Mouse (Mus musculus): ENCODE measurements around the gene Dgkd. TPM values are rescaled to one million over a fixed set of nuclear protein-coding genes. Genes with fewer than 3 reads are reported as not detected.
A peak's percentile ranks its signal among the peaks of the same experiment; 100 is the strongest.

Dgkd gene
- 40.4 and 42.8 TPM in 2 replicates for polyA plus RNA-seq (2015; fragmentation: Nextera tagmentation; extraction: Ambion mirVana)

DNA sequence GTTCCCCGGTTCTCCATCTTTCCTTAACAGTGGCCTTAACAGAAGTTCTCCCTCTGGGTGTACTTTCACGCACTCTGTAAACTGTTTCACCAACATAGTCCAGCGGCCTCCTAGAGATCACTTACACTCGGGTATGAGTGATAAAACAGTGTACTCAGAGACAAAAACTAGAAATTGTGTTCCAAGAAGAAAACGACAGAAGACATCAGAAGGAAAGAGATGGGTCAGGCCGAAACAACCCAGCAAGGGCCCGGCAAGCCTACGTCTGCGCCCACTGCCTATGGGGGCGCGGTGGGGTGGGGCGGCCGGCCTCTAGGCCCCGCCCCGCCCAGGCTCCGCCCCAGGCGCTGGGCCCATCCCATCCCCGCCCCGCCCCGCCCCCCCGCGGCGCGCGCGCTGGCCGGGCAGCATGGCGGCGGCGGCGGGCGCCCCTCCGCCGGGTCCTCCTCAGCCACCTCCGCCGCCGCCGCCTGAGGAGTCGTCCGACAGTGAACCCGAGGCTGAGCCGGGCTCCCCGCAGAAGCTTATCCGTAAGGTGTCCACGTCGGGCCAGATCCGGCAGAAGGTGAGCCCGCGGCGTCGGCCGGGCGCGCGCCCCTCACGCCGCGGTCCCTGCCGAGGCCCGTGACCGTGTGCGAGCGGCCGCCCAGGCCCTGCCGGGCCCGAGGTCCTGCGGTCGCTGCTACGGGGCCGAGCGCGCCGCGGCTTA, at the start of gene Dgkd:
Gene Dgkd (plus strand): TSS at position 396 of the 709 bp plus-strand sequence.
- Histone ChIP-seq H3K27ac (ENCODE audit: low read depth, low read length) (peak within 1 kb of the TSS; percentile 71), H3K9me3 (ENCODE audit: control insufficient read depth, low read length) (no peaks in the 10 kb centered on the region), H3K9ac (ENCODE audit: low read depth, low read length) (peak within 1 kb of the TSS; percentile 87), H3K36me3 (ENCODE audit: control insufficient read depth, insufficient read depth, low read length) (no peaks in the 10 kb centered on the region), H3K4me1 (ENCODE audit: control insufficient read depth, insufficient read depth, low read depth, low read length) (peaks cover 22% of the 10 kb centered on the region), H3K4me3 (ENCODE audit: low read length) (peak within 1 kb of the TSS; percentile 71), H3K4me2 (ENCODE audit: low read length) (peak within 1 kb of the TSS; percentile 95), H3K27me3 (replicated peaks; ENCODE audit: control insufficient read depth, insufficient read depth, low read length) (no peaks in the 10 kb centered on the region)
- WGBS, result 1% methylated on average over 27 of the region's 74 CpGs
- ATAC-seq, result peak; percentile 93

DNA sequence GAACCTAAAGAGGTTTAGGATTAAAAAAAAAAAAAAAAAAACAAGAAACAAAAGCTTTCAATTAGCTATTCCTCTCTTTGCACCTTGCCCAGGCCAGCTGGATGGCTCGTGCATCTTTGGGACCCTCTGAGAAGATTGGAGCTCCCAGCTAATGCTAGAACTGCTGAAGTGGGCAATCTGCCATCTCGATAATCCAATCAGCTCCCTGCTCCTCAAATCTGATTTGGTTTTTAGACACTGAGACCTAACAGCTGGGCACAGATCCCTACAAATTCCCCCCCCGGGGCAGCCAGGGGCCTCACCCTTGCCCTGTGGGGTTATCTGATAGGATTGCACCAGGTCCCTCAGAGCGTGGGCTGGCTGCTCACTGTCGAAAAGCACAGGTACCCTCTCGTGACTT, 49.5 kb upstream of the Dgkd start, which contains the start of gene Sag:
Gene Sag (plus strand): TSS at position 105 of the 400 bp plus-strand sequence.
- WGBS, result 83% methylated on average over 6 of the region's 6 CpGs

DNA sequence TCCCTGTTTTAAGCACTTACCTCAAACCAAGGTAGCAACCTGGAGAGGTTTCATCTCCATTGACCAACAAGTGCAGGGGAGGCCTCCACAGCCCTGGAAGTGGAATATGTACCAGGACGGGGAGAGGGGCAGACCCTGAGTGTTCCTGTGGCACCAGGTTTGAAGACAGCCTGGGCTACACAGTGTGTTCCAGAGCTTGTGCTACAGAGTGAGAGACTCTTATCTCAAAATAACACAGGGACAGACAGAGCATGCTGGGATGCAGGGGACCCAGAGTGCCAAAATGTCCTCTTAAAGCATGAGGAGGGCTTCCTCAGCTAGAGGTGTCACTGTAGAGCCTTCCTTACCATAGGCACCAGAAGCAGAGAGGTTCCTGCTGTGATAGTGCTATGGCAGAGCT, 45.3 kb upstream of the Dgkd start:
- Histone ChIP-seq H3K9me3 (ENCODE audit: control insufficient read depth, low read length) (no peaks in the 10 kb centered on the region), H3K4me3 (ENCODE audit: low read length) (no peak overlapping the region), H3K27ac (ENCODE audit: low read depth, low read length) (no peak overlapping the region), H3K9ac (ENCODE audit: low read depth, low read length) (no peak overlapping the region), H3K4me1 (ENCODE audit: control insufficient read depth, insufficient read depth, low read depth, low read length) (no peaks in the 10 kb centered on the region), H3K36me3 (ENCODE audit: control insufficient read depth, insufficient read depth, low read length) (no peaks in the 10 kb centered on the region), H3K4me2 (ENCODE audit: low read length) (no peak overlapping the region), H3K27me3 (replicated peaks; ENCODE audit: control insufficient read depth, insufficient read depth, low read length) (no peaks in the 10 kb centered on the region)
- no peak for ATAC-seq
- 100% methylated on average over 1 of the region's 1 CpGs for WGBS

More for the DNA sequence above, 49.5 kb upstream of the Dgkd start, which contains the start of gene Sag:
- no peaks in the 10 kb centered on the region for H3K4me1 ChIP-seq (ENCODE audit: control insufficient read depth, insufficient read depth, low read depth, low read length)
- no peak for ATAC-seq
- H3K27me3 ChIP-seq (replicated peaks; ENCODE audit: control insufficient read depth, insufficient read depth, low read length), result no peaks in the 10 kb centered on the region
- no peak within 1 kb of the TSS for H3K27ac ChIP-seq (ENCODE audit: low read depth, low read length)
- H3K36me3 ChIP-seq (ENCODE audit: control insufficient read depth, insufficient read depth, low read length), result no peaks in the 10 kb centered on the region
- no peaks in the 10 kb centered on the region for H3K9me3 ChIP-seq (ENCODE audit: control insufficient read depth, low read length)
- H3K4me3 ChIP-seq (ENCODE audit: low read length), result no peak within 1 kb of the TSS
- H3K4me2 ChIP-seq (ENCODE audit: low read length), result no peak within 1 kb of the TSS
- no peak within 1 kb of the TSS for H3K9ac ChIP-seq (ENCODE audit: low read depth, low read length)

DNA sequence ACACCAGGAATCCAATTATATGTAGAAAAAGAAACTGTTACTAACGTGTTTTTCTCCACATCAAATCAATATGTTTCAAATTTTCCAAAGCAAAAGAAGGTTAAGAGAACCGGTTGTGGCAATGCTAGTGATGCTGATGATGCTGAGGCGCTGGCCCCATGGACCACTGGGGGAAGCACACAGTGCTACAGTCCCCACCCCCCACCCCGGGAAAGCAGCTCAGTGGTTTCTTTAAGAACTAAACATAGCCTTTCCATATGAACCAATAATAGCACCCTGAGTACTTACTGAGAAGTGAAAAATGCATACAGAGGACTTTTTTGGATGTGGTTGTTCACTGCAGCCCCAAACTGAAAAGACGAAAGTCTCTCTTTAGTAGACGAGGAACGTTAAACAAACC, 41.7 kb upstream of the Dgkd start:
- Histone ChIP-seq H3K27me3 (replicated peaks; ENCODE audit: control insufficient read depth, insufficient read depth, low read length) (no peaks in the 10 kb centered on the region), H3K4me3 (ENCODE audit: low read length) (no peak overlapping the region), H3K36me3 (ENCODE audit: control insufficient read depth, insufficient read depth, low read length) (no peaks in the 10 kb centered on the region), H3K4me1 (ENCODE audit: control insufficient read depth, insufficient read depth, low read depth, low read length) (no peaks in the 10 kb centered on the region), H3K4me2 (ENCODE audit: low read length) (no peak overlapping the region), H3K9ac (ENCODE audit: low read depth, low read length) (no peak overlapping the region), H3K27ac (ENCODE audit: low read depth, low read length) (no peak overlapping the region), H3K9me3 (ENCODE audit: control insufficient read depth, low read length) (no peaks in the 10 kb centered on the region)
- no peak for ATAC-seq
- 88% methylated on average over 7 of the region's 7 CpGs for WGBS

DNA sequence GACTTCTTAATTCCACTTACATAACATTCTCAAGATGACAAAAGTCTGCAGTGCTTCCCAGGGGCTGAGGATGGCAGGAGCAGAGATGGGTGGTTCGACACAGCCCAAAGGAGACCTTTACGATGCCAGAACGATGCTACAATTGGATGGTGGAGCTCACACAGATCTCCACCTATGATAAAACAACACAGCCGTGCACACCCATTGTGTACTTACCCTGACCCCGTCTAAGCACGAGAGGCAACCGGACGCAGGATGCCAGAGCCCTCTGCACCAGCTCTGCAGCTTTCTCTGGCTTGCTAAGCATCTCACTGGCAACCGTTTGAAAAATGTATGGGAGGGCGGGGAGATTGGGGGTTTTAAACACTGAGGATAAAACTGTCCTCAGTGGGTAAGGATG, 41.0 kb upstream of the Dgkd start:
- no peak overlapping the region for H3K4me2 ChIP-seq (ENCODE audit: low read length)
- H3K4me3 ChIP-seq (ENCODE audit: low read length), result no peak overlapping the region
- ATAC-seq, result no peak
- no peaks in the 10 kb centered on the region for H3K27me3 ChIP-seq (replicated peaks; ENCODE audit: control insufficient read depth, insufficient read depth, low read length)
- H3K9ac ChIP-seq (ENCODE audit: low read depth, low read length), result no peak overlapping the region
- no peaks in the 10 kb centered on the region for H3K36me3 ChIP-seq (ENCODE audit: control insufficient read depth, insufficient read depth, low read length)
- H3K9me3 ChIP-seq (ENCODE audit: control insufficient read depth, low read length), result no peaks in the 10 kb centered on the region
- 76% methylated on average over 10 of the region's 10 CpGs for WGBS
- H3K4me1 ChIP-seq (ENCODE audit: control insufficient read depth, insufficient read depth, low read depth, low read length), result no peaks in the 10 kb centered on the region
- H3K27ac ChIP-seq (ENCODE audit: low read depth, low read length), result no peak overlapping the region

DNA sequence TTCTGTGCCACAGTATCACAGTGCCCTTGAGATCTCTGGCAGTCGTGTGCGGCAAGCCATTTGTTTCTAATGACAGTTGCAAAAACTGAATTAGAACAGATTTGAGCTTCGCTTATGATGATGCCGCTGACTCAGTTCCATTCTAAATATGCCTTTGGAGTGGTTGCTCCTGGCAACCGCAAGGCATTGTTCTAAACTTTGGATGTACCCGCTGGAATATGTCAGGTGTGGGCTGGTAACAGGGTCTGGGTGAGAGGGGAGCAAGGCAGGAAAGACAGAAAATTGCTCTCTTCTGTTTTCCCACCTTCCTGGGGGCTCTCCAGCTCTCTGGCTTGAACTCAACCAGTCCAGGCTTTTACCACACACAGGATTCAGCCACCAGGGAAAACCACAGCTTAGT, 39.9 kb upstream of the Dgkd start:
- H3K4me2 ChIP-seq (ENCODE audit: low read length), result no peak overlapping the region
- no peaks in the 10 kb centered on the region for H3K4me1 ChIP-seq (ENCODE audit: control insufficient read depth, insufficient read depth, low read depth, low read length)
- H3K27ac ChIP-seq (ENCODE audit: low read depth, low read length), result no peak overlapping the region
- H3K27me3 ChIP-seq (replicated peaks; ENCODE audit: control insufficient read depth, insufficient read depth, low read length), result no peaks in the 10 kb centered on the region
- H3K4me3 ChIP-seq (ENCODE audit: low read length), result no peak overlapping the region
- no peak overlapping the region for H3K9ac ChIP-seq (ENCODE audit: low read depth, low read length)
- no peaks in the 10 kb centered on the region for H3K9me3 ChIP-seq (ENCODE audit: control insufficient read depth, low read length)
- no peak for ATAC-seq
- 67% methylated on average over 6 of the region's 6 CpGs for whole genome bisulfite sequencing
- H3K36me3 ChIP-seq (ENCODE audit: control insufficient read depth, insufficient read depth, low read length), result no peaks in the 10 kb centered on the region

DNA sequence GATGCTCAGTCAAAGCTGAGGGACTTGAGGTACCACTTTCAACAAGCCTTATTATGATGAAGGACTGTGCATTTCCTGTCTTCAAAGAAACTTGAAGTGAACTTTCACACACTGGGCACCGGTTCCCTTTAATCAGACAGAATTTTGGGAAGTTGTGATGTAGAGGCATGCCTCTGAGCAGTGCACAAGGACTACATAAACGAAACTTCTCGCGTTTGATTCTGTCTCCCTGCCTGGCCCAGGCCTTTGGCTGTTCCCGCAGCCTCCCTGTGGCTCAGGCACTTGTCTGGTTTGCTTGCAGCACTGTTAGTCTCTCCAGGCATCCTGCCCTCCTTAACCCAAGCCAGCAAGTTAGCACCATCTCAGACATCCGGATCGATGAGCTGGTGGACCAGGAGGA, 39.4 kb upstream of the Dgkd start:
- no peak for ATAC-seq
- Histone ChIP-seq H3K4me1 (ENCODE audit: control insufficient read depth, insufficient read depth, low read depth, low read length) (no peaks in the 10 kb centered on the region), H3K4me2 (ENCODE audit: low read length) (no peak overlapping the region), H3K36me3 (ENCODE audit: control insufficient read depth, insufficient read depth, low read length) (no peaks in the 10 kb centered on the region), H3K9me3 (ENCODE audit: control insufficient read depth, low read length) (no peaks in the 10 kb centered on the region), H3K9ac (ENCODE audit: low read depth, low read length) (no peak overlapping the region), H3K27me3 (replicated peaks; ENCODE audit: control insufficient read depth, insufficient read depth, low read length) (no peaks in the 10 kb centered on the region), H3K27ac (ENCODE audit: low read depth, low read length) (no peak overlapping the region), H3K4me3 (ENCODE audit: low read length) (no peak overlapping the region)
- 75% methylated on average over 7 of the region's 7 CpGs for WGBS

DNA sequence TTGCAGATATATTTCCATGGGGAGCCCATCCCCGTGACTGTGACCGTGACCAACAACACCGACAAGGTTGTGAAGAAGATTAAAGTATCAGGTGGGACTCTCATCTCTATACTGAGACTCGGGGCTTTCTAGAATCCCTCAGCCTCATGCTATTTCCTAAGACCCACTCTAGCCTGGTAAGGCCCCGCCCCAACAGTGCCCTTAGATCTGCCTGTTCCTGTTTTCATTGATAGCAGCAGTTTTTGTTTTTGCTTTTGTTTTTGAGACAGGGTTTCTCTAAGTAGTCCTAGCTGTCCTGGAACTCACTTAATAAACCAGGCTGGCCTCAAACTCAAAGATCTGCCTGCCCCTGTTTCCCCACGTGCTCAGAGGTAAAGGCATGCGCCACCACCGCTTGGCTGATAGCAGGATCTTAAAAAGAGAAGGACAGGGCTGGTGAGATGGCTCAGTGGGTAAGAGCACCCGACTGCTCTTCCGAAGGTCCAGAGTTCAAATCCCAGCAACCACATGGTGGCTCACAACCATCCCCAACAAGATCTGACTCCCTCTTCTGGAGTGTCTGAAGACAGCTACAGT, 28.6 kb upstream of the Dgkd start:
- no peak overlapping the region for H3K27ac ChIP-seq (ENCODE audit: low read depth, low read length)
- no peaks in the 10 kb centered on the region for H3K36me3 ChIP-seq (ENCODE audit: control insufficient read depth, insufficient read depth, low read length)
- no peak overlapping the region for H3K4me3 ChIP-seq (ENCODE audit: low read length)
- ATAC-seq, result no peak
- H3K9me3 ChIP-seq (ENCODE audit: control insufficient read depth, low read length), result no peaks in the 10 kb centered on the region
- no peak overlapping the region for H3K4me2 ChIP-seq (ENCODE audit: low read length)
- WGBS, result 92% methylated on average over 10 of the region's 10 CpGs
- no peak overlapping the region for H3K9ac ChIP-seq (ENCODE audit: low read depth, low read length)
- no peaks in the 10 kb centered on the region for H3K27me3 ChIP-seq (replicated peaks; ENCODE audit: control insufficient read depth, insufficient read depth, low read length)
- no peaks in the 10 kb centered on the region for H3K4me1 ChIP-seq (ENCODE audit: control insufficient read depth, insufficient read depth, low read depth, low read length)

DNA sequence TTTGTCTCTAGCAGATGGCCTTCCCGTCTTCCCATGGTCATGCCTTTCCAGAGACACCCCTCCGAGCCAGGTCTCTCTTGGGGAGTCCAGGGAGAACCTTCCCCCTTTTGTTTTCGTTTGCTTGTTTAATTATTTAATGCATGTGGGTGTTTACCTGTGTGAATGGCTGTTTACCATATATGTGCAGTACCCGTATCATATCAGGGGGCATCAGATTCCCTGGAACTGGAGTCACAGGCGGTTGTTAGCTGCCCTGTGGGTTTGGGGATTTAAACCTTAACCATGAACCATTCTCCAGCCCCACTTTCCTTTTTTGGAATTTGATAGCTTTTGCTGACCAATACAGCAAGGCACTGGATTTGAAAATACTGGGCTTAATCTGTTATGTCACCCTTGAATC, 27.8 kb upstream of the Dgkd start:
- Histone ChIP-seq H3K4me2 (ENCODE audit: low read length) (no peak overlapping the region), H3K36me3 (ENCODE audit: control insufficient read depth, insufficient read depth, low read length) (no peaks in the 10 kb centered on the region), H3K27ac (ENCODE audit: low read depth, low read length) (no peak overlapping the region), H3K9me3 (ENCODE audit: control insufficient read depth, low read length) (no peaks in the 10 kb centered on the region), H3K9ac (ENCODE audit: low read depth, low read length) (no peak overlapping the region), H3K27me3 (replicated peaks; ENCODE audit: control insufficient read depth, insufficient read depth, low read length) (no peaks in the 10 kb centered on the region), H3K4me1 (ENCODE audit: control insufficient read depth, insufficient read depth, low read depth, low read length) (no peaks in the 10 kb centered on the region), H3K4me3 (ENCODE audit: low read length) (no peak overlapping the region)
- no peak for ATAC-seq
- 86% methylated on average over 5 of the region's 5 CpGs for WGBS

All from hindbrain, embryonic 16.5 days (tissue).